Mouse (Mus musculus) adrenal gland, postnatal 10 days (tissue): ENCODE data around the gene Sh3kbp1. TPM values are rescaled to one million over a fixed set of nuclear protein-coding genes. Genes with fewer than 3 reads are reported as not detected.

Source experiments
- DNase-seq: peaks from one replicate; pipeline ENCODE4 v3.0.0; 2021; ENCODE audit warnings: mixed read lengths
- total RNA-seq, 2 experiments: library from RNA; stranded (reverse); gene quantifications; 2 replicates each; pipeline ENCODE4 v1.2.3; 2021

Gene Sh3kbp1
- total RNA-seq, 2 experiments from 2014 or later, result 52.6 to 58.7 TPM

DNA sequence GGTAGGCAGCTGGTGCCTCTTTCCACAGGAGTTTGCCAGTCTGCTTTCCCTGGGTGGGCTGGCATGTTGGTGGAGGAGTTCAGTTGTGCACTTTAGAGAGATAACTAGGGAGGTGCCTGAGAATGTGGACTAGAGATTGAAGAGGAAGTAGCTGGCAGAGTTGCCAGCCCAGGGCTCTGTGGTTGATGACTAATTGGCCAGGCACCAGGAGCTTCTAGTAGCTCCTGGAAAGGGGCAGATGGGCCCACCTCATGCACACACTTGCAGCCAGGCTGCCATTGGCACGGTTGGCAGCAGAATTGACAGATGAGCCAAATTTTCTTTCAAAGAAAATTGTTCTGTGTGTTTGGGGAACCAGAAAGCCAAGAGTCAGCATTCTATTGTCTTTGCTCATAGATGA, 210.3 kb downstream of the Sh3kbp1 start:
- DNase-seq, result no peak

DNA sequence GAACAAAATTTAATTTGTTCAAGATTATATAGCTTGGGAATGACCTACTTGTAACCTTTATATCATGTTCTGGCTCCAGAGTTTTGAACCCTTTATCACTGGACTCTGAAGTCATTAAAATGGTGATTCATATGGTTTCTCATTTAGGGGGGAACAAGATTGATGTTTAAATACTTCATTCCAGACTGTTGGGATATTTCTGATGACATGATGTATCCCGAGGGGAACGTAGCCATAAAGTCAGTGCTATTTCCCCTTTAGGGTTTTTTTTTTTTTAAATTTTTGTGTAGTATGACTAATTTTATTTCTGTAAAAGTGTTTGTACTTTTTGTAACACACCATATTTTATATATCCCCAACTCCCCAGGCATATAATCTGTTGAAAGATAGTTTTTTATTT, 212.7 kb downstream of the Sh3kbp1 start:
- no peak for DNase-seq

DNA sequence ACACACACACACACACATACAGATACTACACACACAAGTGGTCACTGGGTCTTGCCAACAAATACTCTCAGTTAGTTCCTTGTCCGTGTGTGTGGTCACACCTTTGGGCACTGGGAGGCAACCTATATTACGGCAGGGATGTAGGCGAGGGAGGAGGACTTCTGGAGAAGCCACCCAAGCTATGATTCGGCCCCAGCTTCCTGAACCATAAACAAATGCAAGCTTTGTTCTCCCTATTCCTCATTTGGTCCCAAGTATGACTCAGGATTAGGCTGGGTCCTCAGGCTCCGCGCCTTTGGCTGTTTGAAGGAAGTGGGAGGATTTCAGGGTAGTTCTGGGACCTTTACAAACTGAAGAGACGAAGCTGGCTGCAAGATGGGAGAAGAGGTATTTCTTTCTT, 213.2 kb downstream of the Sh3kbp1 start:
- DNase-seq, result no peak

DNA sequence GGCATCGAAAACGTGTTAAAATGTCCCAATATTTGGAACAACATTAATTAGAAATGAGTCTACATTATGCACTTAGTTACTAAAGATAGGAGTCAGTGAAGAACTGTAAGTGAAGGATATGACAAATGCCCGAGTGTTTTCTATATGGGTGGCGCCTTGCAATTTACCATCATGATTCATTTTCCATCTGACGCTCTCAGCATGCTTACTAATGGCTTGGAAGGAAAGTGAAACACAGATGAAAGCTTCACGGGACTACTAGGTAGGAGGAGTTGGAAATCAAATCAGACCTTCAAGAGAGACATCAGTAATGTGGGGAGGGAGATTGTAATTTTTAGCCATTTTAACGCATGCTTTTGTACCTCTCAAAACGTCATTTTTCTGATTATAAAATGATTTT, 223.7 kb downstream of the Sh3kbp1 start:
- no peak for DNase-seq

DNA sequence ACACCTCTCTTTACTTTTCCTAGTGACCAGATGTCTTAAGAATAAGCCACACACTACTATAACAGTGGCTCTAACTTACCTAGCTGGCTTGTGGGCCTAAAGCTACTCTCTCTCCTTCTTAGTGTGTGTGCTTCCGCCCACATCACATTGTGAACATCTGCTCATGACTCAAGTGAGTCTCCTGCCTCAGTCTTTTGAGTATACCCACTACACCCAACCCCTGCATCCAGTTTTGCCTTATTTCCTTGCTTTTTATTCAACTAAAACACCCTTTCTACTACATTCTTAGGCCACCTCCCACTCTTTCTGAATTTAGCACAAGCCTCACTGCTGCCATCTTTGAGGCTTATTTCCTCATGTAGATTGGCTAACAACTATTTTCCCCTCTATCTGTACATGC, 229.8 kb downstream of the Sh3kbp1 start:
- no peak for DNase-seq

DNA sequence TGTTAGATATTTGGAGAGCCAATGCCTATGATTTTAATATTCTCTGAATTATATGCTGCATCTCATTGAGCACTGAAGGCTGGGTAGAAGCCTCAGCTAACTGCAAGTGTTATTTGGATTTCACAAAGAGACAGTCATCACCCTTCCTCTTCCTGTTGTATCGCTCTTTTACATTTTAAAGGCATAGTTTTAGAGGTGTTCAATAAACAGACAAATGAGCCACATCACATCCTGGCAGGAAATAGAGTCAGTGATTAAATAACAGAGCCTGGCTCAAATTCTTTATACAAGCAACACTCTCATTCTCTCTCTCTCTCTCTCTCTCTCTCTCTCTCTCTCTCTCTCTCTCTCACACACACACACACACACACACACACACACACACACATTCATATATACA, 231.1 kb downstream of the Sh3kbp1 start:
- no peak for DNase-seq

DNA sequence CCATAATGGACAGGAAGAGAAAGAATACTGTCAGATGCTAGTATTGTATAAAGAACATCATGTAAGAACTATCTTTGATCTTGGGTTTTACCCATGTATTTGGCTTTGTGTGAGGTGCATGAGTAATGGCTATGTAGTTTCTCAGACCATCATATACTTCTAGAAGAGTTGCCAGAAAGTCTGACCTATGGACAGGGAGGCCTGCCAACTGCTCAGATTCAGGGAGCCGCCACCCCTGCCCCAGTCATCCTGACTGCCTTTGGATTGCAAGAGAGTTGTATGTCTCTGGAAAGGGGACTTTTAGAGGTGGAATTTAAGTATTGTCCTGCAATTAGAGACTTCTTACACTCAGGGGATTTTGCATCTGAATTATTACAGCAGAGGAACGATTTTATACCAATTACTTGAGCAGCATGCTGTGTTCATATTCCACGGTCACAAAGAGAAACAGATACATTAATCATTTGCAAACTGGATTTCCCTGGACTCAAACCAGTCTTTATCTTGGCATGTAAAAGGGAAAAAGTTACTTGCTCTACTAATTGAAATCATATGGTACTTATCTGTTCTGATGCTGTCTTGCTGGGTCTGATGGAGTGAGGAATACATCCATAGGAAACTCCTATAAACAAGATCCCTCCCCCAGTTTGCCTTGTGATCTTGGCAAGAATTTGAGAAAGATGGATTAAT, 233.9 kb downstream of the Sh3kbp1 start:
- no peak for DNase-seq

DNA sequence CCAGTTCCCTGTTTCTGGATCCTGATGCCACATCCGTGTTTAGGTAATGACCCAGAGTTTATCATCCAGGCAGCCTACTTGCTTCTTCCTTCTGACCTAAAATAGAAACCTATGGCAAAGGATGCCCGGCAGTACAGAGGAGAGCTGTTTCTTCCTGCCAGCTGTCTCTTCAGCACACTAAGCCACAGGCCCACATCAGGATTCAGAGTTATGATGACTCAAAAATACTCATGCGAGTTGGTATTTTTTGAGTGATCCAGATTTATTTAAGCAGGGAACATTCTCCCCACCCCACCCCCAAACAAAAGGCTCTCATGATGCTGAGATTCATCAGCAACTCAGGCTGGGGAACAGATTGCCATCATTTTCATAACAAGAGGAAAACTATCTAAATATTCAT, 240.6 kb downstream of the Sh3kbp1 start:
- no peak for DNase-seq

DNA sequence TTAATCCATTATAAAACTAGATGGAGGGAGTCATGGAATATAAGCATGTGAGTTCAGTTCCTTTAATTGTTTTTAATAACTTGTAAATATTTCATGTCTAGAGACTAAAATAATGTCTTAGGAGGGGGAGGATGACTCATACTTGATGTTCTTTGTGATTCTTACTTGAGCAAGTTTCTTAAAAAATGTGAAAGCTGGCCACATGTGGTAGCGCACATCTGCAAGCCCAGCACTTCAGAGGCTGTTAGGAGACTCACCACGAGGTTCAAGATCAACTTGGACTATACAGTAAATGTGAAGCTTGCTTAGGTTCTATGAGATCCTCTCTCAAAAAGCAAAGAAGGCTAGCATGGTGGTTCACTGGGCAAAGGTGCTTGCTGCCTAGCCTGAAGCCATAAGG, 245.4 kb downstream of the Sh3kbp1 start:
- no peak for DNase-seq

DNA sequence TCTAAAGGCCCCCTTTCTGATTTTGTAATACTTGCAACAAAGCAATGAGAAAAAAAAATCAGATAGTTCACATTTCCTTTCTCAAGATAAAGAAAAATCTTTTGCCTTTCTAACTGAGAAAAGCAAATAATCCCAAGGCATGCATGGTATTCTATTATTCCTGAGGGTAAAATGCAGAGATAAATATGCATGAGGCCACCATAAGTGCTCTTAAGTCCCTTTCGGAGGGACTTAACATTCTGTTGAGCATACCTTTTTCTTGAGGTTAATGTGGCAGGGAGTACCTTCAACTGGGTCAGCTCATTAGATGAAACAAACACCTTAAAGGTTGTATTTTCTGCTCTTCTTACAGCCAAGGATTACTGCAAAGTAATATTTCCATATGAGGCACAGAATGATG, 250.7 kb downstream of the Sh3kbp1 start:
- DNase-seq, result no peak

DNA sequence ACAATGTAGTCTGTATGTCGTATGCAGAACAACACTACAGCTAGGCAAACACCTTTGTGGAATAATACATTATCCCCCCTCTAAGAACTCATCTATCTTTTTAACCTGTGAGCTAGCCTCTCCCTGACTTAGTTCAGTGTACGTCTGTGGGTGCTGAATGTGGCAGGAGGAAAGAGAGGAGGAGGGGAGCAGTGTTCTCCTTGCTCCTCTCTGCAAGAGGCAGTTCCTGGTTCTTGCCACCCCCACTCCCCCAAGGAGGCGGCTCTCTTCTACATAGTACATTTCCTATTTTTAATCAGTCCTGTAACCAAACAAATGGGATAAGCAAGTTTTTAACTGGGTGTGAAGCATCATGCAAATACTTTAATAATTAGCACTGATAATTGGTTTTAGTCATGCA, 252.4 kb downstream of the Sh3kbp1 start:
- no peak for DNase-seq

DNA sequence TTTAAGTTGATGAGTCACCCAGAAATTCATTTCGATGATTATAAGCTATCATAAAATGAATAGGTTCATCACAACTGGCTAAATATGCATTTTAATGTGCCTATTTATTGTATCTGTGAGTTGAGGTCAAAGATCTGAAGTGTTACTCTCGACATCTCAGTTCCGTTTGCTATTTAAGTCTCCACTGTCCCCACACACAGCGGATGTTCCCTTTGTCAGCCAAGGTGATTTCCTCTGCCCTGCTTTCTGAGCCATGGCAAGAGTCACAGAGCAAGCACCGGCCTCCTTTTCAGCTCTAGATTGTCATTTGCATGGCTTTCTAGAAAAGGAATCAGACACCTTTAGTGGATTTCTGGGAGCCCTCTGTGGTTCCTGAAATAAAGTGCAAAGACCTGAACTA, 254.5 kb downstream of the Sh3kbp1 start:
- no peak for DNase-seq

DNA sequence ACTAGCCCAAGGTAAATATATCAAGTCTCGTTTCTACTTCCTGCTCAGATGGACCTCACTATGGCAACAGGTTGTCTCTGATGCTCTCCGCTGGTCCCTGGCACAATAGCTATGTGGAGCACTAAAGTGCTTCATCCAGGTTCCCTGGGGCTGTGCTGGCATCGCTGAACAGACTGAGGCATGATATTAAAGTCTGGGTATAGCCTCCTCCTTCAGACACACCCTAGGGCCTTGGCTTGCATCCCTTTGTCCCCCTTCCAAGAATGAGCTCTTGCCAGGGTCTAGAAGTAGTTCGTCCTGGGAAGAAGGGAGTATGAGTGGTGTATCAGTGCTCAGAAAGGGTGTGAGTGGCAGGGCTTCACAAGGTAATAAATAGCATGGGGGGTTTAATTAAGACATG, 269.5 kb downstream of the Sh3kbp1 start:
- DNase-seq, result no peak

DNA sequence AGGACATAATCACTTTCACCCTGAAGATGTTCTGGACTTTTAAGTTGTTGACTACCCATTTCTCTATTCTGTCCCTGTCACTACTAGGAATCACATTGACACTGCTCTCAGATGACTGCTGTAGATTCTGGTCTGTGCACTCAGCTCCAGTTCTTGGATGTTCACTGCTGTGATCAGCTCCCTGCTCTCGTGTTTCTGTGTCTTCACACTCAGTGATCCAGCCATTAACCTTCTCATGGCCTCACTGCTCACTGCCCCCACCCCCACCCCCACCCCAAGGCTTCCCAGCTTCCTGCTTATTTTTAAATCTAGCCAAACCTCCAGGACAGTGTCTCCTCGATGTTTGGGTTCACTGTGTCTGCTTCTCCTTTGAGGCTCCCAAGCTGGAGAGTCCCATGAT, 271.0 kb downstream of the Sh3kbp1 start:
- DNase-seq, result no peak

DNA sequence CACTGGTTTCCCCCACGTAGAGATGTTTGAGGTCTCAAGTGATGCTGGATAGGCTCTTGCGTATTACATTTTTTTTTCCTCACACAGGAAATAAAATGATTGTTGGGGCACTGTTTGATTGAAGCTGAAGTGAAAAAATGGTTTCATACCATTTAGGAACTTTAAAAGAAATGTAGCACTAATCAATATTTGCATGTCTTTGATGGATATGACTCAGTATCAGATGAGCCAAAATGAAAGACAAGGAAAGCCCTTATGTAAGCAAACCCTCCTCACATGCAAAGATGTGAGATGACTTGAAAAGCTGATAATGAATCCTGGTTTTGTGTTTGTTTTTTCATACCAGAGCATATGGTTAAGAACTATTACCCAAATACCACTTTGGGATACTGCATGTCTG, 272.0 kb downstream of the Sh3kbp1 start:
- DNase-seq, result no peak

DNA sequence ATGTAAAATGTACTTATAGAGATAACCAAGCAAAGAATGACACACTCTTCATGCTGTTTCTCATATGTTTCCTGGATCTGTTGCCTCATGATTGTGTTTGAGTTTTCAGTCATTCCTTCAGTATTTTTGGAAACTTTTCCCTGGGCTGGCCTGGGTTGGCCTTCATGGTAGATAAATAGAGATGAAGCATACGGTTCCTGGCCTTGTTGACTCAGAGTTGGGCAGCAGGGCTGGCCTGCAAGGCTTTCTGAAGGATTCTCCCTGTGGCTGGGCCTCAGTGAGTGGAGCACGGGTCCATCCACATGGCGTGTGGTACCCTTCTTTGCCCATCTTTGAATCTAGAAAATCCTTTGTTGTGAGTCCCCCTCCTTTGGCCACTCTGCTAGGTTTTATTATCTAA, 276.3 kb downstream of the Sh3kbp1 start:
- peak; percentile 3 for DNase-seq

DNA sequence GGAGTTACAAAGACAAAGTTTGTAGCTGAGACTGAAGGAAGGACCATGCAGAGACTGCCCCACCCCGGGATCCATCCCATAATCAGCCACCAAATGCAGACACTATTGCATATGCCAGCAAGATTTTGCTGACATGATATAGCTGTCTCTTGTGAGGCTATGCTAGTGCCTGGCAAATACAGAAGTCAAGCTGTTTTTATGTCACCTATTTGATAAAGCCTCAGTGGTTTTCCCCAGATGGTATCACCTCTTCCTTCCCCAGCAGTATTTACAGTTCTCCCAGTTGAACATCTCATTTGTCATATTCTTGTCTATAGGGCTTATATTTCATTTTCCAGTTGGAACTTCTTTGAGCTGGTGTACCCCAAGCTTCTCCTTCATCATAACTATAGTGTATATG, 280.6 kb downstream of the Sh3kbp1 start:
- no peak for DNase-seq

DNA sequence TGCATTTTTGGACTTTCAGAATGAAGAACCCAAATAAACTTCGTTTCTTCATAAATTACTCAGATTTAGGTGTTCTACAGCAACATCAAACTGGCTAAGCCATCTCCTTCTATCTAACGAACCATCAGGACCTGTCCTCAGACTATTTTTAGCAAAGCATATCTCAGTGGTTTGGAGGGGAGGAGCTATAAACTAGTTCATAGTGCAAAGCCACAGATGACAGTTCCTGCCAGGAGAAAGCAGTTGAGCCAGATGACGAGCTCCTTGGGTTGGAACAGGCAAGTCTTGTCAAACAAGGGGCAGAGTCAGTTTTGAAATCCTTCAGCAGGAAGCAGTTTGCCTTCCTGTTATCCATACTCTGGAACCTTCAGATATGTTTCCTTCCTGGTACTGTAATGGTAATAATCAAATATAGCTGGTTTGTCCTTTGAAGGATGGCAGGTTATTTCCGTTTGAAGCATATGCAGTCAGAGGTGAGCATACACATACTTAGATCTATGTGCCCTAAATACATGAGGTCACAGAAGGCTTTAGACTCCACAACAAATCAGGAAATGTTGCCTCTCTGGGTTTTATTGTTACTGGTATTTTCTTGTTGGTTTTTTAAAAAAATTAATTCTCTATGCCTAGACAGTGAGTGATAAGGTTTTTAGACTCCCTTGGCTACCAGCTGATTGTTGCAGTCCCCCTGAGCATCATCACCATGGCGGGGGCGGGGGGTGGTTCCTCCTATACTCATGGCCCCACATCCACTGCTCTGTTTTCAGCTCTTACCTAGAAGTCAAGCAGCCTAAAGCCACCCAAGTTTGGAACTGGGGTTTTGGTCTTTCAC, 282.6 kb downstream of the Sh3kbp1 start:
- peak; percentile 4 for DNase-seq

DNA sequence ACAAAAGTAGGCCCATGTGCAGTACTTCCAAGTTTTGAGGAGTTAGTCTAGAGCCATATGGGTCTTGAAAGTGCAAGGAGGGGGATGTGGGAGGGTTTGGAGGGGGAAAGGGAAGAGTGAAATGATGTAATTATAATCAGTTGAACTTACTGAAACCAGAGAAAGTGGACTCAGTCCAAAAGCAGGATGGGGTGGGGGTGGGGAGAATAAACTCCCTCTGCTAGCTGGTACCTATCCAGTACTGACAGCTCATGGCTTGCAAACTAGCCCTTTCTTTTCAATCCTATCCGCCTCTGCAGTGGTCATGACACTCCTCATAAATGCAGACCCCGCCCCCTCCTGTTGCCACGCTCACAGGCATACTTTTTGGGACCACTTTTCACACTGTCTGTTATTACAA, 283.5 kb downstream of the Sh3kbp1 start:
- no peak for DNase-seq

DNA sequence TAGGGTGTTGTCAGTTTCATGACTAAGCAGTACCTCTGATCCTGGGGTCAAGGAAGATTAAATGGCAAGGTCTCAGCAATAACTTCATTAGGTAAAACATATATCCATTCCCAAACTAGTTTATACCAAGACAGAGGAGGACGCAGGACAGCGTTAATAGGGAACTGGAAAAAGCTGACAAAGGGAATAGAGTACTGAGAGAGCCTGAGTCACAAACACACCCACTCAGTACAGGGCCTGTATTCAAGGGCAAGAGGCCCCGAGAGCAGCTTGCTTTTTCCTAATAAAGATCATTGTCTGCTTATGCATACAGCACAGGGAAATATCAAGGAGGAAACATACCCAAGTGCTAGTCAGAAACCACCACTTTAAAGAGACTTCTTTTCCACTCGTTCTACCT, 284.5 kb downstream of the Sh3kbp1 start:
- DNase-seq, result no peak

DNA sequence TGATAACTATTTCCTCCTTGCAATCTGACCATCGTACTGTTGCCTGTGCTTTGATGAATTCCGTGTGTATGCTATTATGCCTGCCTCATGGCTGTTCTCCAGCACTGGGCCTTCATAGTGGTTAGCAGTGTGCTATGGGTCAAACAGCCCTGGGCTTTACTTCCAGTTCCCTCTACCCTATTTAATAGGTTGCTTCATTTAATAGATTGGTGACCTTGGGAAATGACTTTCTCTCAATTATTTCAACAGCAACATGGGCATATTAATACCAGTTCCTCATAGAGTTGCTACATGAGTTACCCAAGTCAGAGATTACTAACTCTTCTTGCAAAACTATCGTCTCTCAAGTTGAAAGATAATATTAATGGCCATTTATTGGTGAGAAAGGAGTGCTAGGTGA, 285.0 kb downstream of the Sh3kbp1 start:
- peak; percentile 8 for DNase-seq

DNA sequence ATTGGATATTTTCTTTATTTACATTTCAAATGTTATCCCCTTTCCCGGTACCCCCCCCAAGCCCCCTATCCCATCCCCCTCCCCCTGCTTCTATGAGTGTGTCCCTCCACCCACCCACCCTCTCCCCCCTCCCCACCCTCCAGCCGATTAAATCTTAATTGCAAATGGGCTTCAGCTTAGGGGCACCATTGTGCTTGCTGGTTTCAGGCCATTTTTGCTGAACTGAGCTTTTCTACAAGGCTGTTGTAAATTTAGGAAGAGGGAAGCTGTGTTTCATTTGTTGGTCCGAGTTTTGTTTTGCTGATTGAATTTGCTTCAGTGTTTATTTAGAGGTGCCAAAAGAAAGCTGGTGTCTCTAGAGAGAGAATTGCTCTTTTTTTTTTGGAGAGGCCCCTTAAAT, 286.4 kb downstream of the Sh3kbp1 start:
- no peak for DNase-seq

DNA sequence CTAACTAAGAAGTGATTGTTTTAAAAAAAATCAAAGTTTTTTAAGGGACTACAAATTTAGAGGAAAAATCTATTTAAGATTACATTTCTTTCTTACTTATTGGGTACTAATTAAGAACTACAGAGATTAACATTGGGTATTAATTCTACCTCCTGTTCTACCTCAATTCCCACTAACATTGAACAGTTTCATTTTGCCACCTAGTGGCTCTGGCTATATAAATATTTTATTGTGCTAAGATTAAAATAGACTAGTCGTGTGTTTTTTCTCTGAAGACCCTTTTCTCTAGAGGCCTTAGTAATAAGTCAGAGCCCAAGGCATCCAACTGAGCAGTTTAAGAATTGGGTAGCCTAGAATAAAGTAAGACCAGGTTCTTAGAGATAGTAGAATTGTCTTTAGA, 288.1 kb downstream of the Sh3kbp1 start:
- no peak for DNase-seq

DNA sequence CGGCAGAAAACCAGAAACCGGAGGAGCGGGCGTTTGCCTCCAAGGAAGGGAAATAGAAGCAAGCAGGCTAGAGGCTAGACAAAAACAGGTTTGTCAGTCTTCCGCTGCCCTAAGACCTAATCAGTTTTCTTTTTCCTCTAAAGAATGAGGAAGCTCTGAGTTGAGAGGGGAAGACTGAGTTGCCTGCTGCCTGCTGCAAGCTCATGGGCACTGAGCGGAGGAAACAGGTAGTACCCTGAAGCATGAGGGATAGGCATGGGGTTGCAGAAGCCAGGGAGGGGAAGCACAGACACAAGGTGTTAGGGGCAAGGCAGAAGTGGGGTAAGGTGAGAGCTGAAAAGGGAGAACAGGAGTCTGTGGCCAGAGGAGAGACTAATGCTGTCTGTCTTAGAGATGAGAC, 297.7 kb downstream of the Sh3kbp1 start:
- DNase-seq, result no peak
